Mouse (Mus musculus) forebrain, postnatal 0 days (tissue): ENCODE measurements at regions not wholly inside any gene's neighbourhood (a gene's known extent, or its start where the extent isn't known, plus 50 kb on each side); places are given as distances from the start of the nearest gene placed in this dataset.
A peak's percentile ranks its signal among the peaks of the same experiment; 100 is the strongest.
"Not testable (repeated sequence)": the region's sequence is repeated elsewhere in the genome, so short reads cannot be mapped to it uniquely, and the experiment has no call there.

Experiments
- ATAC-seq: fragments of 200-750 bp; cut with Nextera tagmentation; 2 replicates; pipeline ENCODE4 v1.8.0; 2017; ENCODE audit warnings: mild to moderate bottlenecking, moderate library complexity
- DNase-seq: peaks from one replicate; pipeline ENCODE4 v3.0.0-alpha.2; 2015
- H3K27ac ChIP-seq: fragments of 300-500 bp; sonication (generic); 2 replicates; pipeline ENCODE4 v1.5.1; 2014; ENCODE audit warnings: low read depth, mild to moderate bottlenecking, antibody characterized with exemption, low read length, moderate library complexity, mixed read lengths
- H3K27me3 ChIP-seq: fragments of 300-500 bp; sonication (generic); 2 replicates; pipeline ENCODE4 v1.6.1; 2014; ENCODE audit warnings: mild to moderate bottlenecking, low read length, mixed read lengths; ENCODE audit not compliant: insufficient read depth
- H3K36me3 ChIP-seq: fragments of 300-500 bp; sonication (generic); 2 replicates; pipeline ENCODE4 v1.6.1; 2014; ENCODE audit warnings: mild to moderate bottlenecking, moderate library complexity; ENCODE audit not compliant: insufficient read depth
- H3K4me1 ChIP-seq: fragments of 300-500 bp; sonication (generic); 2 replicates; pipeline ENCODE4 v1.6.1; 2014; ENCODE audit warnings: antibody characterized with exemption; ENCODE audit not compliant: insufficient read depth
- H3K4me2 ChIP-seq: fragments of 300-500 bp; sonication (generic); 2 replicates; pipeline ENCODE4 v1.6.1; 2014; ENCODE audit warnings: low read depth, mild to moderate bottlenecking, moderate library complexity
- H3K4me3 ChIP-seq: fragments of 300-500 bp; sonication (generic); 2 replicates; pipeline ENCODE4 v1.5.1; 2014; ENCODE audit warnings: low read depth, low read length, mixed read lengths
- H3K9ac ChIP-seq: fragments of 300-500 bp; sonication (generic); 2 replicates; pipeline ENCODE4 v1.6.1; 2014; ENCODE audit warnings: mild to moderate bottlenecking
- H3K9me3 ChIP-seq: fragments of 300-500 bp; sonication (generic); 2 replicates; pipeline ENCODE4 v1.6.1; 2016; ENCODE audit warnings: low read length
- WGBS: fragments of 180-500 bp; shearing (Covaris S2); extraction: QIAGEN DNeasy Blood & Tissue Kit; methylation state at CpG from one replicate; pipeline ENCODE4 v1.1.7; 2014; 5-methylcytosine and 5-hydroxymethylcytosine counted together

- 90% methylated on average over 6 of the region's 6 CpGs for WGBS
- not testable (repeated sequence) for H3K27ac ChIP-seq, H3K9me3 ChIP-seq, ATAC-seq, H3K4me3 ChIP-seq, DNase-seq, H3K36me3 ChIP-seq, H3K4me2 ChIP-seq, H3K4me1 ChIP-seq, H3K9ac ChIP-seq, H3K27me3 ChIP-seq
Observed at GRCm38 (mm10) chr12:23026976-23027375, 753.1 kb downstream of the Gm10330 start.

- DNase-seq, ATAC-seq, H3K9ac ChIP-seq, H3K4me1 ChIP-seq, H3K36me3 ChIP-seq, H3K27ac ChIP-seq, H3K27me3 ChIP-seq, H3K4me2 ChIP-seq, H3K4me3 ChIP-seq, H3K9me3 ChIP-seq: not testable (repeated sequence)
- 90% methylated on average over 7 of the region's 8 CpGs for WGBS
Observed at GRCm38 (mm10) chr12:23023556-23023955, 756.5 kb downstream of the Gm10330 start.

- not testable (repeated sequence) for H3K27ac ChIP-seq, H3K27me3 ChIP-seq, H3K4me1 ChIP-seq, H3K36me3 ChIP-seq, H3K9me3 ChIP-seq
- ATAC-seq (0 out of 2 replicates have a peak, but pooled peaks have one; percentile 29), DNase-seq (peak; percentile 33)
- Histone ChIP-seq H3K4me3 (peak overlapping the region; percentile 30), H3K9ac (0 out of 2 replicates have a peak overlapping the region, but pooled peaks have one; percentile 10), H3K4me2 (peak overlapping the region; percentile 34)
- 2% methylated on average over 27 of the region's 37 CpGs for WGBS
Observed at GRCm38 (mm10) chr12:23010199-23010598, 769.9 kb downstream of the Gm10330 start.

GRCm38 (mm10) chr12:23009662-23010061 lies 770.4 kb downstream of the Gm10330 start:
- DNase-seq: peak; percentile 0
- Histone ChIP-seq H3K4me3 (peak overlapping the region; percentile 30), H3K9ac (peak overlapping the region; percentile 39)
- H3K4me1 ChIP-seq, H3K27ac ChIP-seq, H3K36me3 ChIP-seq, ATAC-seq, H3K4me2 ChIP-seq, H3K9me3 ChIP-seq, H3K27me3 ChIP-seq: not testable (repeated sequence)
- WGBS: 9% methylated on average over 22 of the region's 48 CpGs
